Mouse (Mus musculus): Measurements from ENCODE around the gene Piwil4. TPM values are rescaled to one million over a fixed set of nuclear protein-coding genes. Genes with fewer than 3 reads are reported as not detected.

Piwil4 gene
- polyA plus RNA-seq (2015; fragmentation: Nextera tagmentation; extraction: Ambion mirVana), result 0.10 TPM in 1 of 2 replicates, not detected in the other

DNA sequence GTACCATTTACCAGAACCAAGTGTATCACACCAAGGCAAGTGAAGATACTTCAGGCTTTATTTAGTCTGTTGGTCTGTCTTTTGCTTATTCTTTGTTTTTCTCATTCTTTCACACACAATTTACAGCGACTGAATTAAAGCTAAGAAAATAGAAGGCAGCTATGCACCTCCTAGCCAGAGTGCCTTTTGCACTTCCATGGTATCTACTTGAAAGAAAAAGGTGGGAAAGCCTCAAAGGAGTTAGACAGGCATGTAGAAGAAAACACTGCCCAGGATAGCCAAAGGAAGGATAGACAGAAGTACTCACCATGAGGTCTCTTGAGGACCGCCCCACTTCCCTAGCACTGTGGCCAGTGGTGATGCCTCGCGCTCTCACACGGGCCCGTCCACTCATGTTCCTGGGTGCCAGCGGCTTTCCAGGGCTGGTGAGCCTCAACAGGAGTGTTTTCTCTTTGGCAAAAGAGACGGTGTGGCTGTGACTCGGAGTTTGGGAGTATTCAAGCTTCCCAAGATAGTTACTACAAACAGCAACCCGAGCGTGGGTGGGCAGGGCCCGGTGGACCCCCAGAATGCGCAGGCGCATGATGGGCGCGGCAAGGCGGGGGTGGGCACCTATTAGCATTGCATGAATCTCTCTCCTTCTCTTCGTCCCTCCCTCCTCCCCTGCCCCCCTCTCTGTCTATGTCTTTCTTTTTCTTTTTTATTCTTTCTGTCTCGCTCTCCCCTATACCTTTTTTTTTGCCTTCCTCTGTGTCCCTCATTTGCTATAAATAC lies at the start of gene Piwil4:
Gene Piwil4, minus strand, starts transcription at position 583 of the 774 bp plus-strand sequence.
- Histone ChIP-seq H3K36me3 (replicated peaks) (no peaks in the 10 kb centered on the region), H3K27ac (replicated peaks) (no peak within 1 kb of the TSS), H3K4me1 (replicated peaks) (0 out of 2 replicates have a peak, but pooled peaks cover 3% of the 10 kb centered on the region), H3K9ac (no peak within 1 kb of the TSS), H3K4me2 (no peak within 1 kb of the TSS), H3K9me3 (replicated peaks) (no peaks in the 10 kb centered on the region), H3K27me3 (no peaks in the 10 kb centered on the region), H3K4me3 (replicated peaks) (no peak within 1 kb of the TSS)
- ATAC-seq (ENCODE audit: insufficient read depth), result no peak
- 76% methylated on average over 19 of the region's 19 CpGs for WGBS (ENCODE audit: insufficient replicate concordance)

DNA sequence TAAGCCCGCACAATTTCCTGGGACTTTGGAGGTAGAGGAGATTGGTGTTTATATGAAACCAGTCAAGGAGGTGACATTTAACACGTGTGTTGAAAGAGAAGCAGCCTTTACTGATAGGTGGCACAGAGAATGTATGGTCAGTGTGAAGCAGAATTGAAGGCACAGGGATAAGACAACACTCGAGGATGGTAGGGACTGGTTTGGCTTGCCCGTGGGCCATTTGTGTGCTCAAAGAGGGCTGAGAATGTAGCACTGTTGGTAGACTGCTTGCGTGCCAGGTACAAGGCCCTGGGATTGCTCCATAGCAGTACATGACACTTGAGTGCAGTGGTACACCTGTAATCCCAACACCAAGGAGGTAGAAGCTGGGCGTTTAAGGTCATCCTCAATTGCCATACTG lies 46.8 kb upstream of the Piwil4 start:
- H3K9ac ChIP-seq, result no peak overlapping the region
- 76% methylated on average over 6 of the region's 6 CpGs for WGBS (ENCODE audit: insufficient replicate concordance)
- ATAC-seq (ENCODE audit: insufficient read depth), result no peak
- peaks cover 8% of the 10 kb centered on the region for H3K4me1 ChIP-seq (replicated peaks)
- H3K4me3 ChIP-seq (replicated peaks), result no peak overlapping the region
- H3K27ac ChIP-seq (replicated peaks), result no peak overlapping the region
- H3K36me3 ChIP-seq (replicated peaks), result peaks cover 52% of the 10 kb centered on the region
- no peak overlapping the region for H3K4me2 ChIP-seq
- H3K27me3 ChIP-seq, result no peaks in the 10 kb centered on the region
- no peaks in the 10 kb centered on the region for H3K9me3 ChIP-seq (replicated peaks)

DNA sequence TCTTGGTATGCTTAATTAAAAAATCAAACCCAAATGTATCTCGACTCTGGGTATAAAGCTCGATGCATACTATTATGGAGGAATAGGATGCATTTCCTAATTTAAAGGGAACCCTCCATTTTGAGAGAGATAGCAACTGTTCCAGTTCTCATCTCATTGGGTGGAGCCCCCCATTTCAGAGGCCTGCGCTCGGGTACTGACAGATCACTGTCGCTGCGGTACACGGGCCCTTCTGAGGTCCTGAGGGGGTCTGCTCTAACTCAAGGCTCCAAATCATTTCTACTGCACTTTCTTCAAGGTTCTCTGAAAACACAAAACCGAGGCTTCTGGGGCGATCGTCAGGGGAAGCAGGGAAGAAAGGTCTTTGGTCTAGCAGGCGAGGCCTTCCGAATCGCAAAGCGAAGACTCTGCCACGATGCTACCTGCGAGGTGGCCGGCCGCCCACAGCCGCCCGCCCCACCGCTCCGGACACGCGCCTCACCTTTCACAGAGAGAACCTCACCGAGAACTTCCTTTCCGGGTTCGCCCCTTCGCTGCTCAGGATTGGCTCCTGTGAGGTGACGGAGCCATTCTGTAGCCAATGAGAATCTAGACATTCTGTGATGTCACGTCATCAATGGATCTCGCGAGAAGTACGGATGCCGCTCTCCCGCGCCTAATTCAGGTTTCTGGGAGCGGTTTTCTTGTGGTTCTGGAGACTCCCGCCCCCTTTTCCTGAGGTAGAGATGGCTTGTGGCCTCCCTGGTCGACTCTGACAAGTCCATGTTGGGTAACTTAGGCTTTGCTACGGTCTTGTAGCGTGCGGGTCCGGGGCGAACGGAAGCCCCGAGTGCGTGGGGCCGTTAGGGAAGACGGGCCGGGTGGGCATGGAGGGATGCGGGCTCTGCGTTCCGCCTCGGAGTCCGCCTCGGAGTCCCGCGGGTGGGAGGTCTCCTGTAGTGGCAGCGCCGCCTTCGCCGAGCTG lies 43.8 kb upstream of the Piwil4 start, which contains the start of the genes Mre11a and Ankrd49:
Gene Mre11a, plus strand, starts transcription at position 616 of the 964 bp plus-strand sequence.
Gene Ankrd49, minus strand, starts transcription at position 818 of the 964 bp plus-strand sequence.
- H3K36me3 ChIP-seq (replicated peaks), result peaks cover 51% of the 10 kb centered on the region
- H3K9me3 ChIP-seq (replicated peaks), result no peaks in the 10 kb centered on the region

DNA sequence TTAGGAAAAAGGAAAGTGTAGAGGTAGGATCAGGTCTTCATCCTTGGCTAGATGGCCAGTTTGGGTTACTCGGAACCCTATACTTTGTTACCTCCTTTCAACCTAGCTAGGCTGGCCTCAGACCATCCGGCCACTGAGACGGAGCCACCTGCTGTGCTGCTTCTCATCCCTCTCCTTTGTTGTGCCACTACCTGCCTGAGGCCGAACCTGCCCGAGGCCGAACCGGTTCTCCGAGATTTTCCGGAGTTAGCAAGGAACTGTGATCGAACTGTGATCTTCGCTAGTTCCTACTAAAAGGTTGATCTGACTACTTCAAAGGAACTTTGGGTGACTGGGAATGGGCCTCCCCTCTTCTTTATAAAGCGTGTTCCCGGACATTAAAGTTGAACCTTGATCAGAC lies 37.8 kb upstream of the Piwil4 start:
- ATAC-seq (ENCODE audit: insufficient read depth), result no peak
- Histone ChIP-seq H3K9me3 (replicated peaks) (no peaks in the 10 kb centered on the region), H3K27me3 (no peaks in the 10 kb centered on the region), H3K4me3 (replicated peaks) (no peak overlapping the region), H3K4me2 (no peak overlapping the region), H3K36me3 (replicated peaks) (peaks cover 27% of the 10 kb centered on the region), H3K9ac (no peak overlapping the region), H3K4me1 (replicated peaks) (no peaks in the 10 kb centered on the region), H3K27ac (replicated peaks) (no peak overlapping the region)
- 63% methylated on average over 13 of the region's 13 CpGs for WGBS (ENCODE audit: insufficient replicate concordance)

More for the DNA sequence above, 43.8 kb upstream of the Piwil4 start, which contains the start of the genes Mre11a and Ankrd49:
- H3K4me1 ChIP-seq (replicated peaks), result peaks cover 8% of the 10 kb centered on the region
- ATAC-seq (ENCODE audit: insufficient read depth), result peak; percentile 98
- peak within 1 kb of the TSS; percentile 90 for H3K27ac ChIP-seq (replicated peaks)
- WGBS (ENCODE audit: insufficient replicate concordance), result under 1% methylated on average over 62 of the region's 62 CpGs
- no peaks in the 10 kb centered on the region for H3K27me3 ChIP-seq
- H3K4me2 ChIP-seq, result peak within 1 kb of the TSS; percentile 93
- peak within 1 kb of the TSS; percentile 79 for H3K4me3 ChIP-seq (replicated peaks)
- H3K9ac ChIP-seq, result peak within 1 kb of the TSS; percentile 89

DNA sequence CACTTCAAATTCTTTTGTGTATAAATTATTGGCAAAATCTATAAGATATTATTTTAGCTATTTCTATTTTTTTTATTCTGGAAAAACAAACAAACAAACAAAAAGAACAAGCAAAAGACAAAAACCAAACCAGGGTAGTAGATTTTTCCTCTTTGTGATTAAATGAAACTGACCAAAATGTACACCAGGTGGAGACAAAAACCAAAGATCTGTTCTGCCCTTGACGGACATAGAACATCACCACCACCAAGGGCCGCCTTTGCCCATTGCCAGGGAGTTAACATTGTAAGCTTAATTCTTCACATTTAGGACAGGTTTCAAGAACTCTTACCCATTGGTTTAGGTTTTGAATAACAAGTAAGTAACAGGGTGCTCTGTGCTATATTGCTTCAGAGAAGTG lies 33.3 kb upstream of the Piwil4 start:
- no peak overlapping the region for H3K27ac ChIP-seq (replicated peaks)
- H3K4me3 ChIP-seq (replicated peaks), result no peak overlapping the region
- no peak for ATAC-seq (ENCODE audit: insufficient read depth)
- no peaks in the 10 kb centered on the region for H3K36me3 ChIP-seq (replicated peaks)
- 38% methylated on average over 2 of the region's 2 CpGs for WGBS (ENCODE audit: insufficient replicate concordance)
- no peaks in the 10 kb centered on the region for H3K4me1 ChIP-seq (replicated peaks)
- no peaks in the 10 kb centered on the region for H3K9me3 ChIP-seq (replicated peaks)
- peaks cover 24% of the 10 kb centered on the region for H3K27me3 ChIP-seq
- H3K4me2 ChIP-seq, result no peak overlapping the region
- H3K9ac ChIP-seq, result no peak overlapping the region

DNA sequence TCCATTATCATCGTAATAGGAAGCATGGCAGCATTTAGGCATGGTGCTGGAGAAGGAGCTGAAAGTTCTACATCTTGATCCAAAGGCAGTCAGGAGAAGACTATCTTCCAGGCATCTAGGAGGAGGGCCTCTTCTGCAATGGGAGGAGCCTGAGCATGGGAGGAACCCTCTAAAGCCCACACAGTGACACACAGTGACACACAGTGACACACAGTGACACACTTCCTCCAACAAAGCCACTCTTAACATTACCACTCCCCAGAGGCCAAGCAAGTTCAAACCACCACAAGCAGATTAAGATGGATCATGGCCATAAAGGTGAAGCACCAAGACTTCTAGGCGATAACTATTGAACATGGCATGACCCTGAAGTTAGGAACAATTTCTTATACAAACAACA lies 31.5 kb upstream of the Piwil4 start:
- ATAC-seq (ENCODE audit: insufficient read depth), result no peak

DNA sequence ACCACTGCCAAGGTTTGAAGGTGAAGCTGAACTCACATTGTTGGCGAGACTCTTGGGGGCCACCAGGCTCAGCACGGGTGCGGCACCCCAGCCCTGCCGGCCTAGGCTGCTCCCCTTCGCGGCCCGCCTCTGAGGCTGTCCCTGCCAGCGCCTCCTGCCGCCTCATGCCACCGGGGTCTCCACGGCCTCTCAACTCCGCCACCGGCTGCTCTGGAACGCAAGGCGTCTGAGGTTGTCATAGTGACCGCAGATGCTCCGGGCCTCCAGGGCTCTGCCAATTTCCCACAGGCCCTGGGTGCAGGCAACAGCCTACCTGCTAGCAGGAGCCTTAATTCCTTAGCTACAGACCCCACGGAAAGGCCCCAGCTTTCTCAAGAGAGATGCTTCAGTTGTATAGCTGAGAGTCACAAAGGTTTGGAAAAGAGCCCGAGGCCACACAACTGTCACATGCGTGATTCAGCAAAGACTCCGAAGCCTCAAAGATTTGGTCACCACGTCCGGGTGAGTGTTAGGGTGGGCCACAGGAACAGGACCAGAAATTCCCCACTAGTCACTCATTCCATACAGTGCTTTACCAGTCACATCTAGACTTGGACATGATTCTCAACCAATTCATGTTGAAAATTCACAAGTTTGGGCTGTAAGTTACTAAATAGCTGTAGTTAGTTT lies 30.4 kb upstream of the Piwil4 start, which contains the start of gene 1700012B09Rik:
Gene 1700012B09Rik, minus strand, starts transcription at position 228 of the 669 bp plus-strand sequence.
- Histone ChIP-seq H3K4me2 (no peak within 1 kb of the TSS), H3K4me1 (replicated peaks) (no peaks in the 10 kb centered on the region), H3K36me3 (replicated peaks) (no peaks in the 10 kb centered on the region), H3K9me3 (replicated peaks) (no peaks in the 10 kb centered on the region), H3K4me3 (replicated peaks) (no peak within 1 kb of the TSS), H3K27me3 (peaks cover 33% of the 10 kb centered on the region), H3K9ac (no peak within 1 kb of the TSS), H3K27ac (replicated peaks) (no peak within 1 kb of the TSS)
- no peak for ATAC-seq (ENCODE audit: insufficient read depth)
- 23% methylated on average over 23 of the region's 23 CpGs for WGBS (ENCODE audit: insufficient replicate concordance)

More for the DNA sequence above, 31.5 kb upstream of the Piwil4 start:
- Histone ChIP-seq H3K4me1 (replicated peaks) (no peaks in the 10 kb centered on the region), H3K4me3 (replicated peaks) (no peak overlapping the region), H3K27ac (replicated peaks) (no peak overlapping the region), H3K9me3 (replicated peaks) (no peaks in the 10 kb centered on the region), H3K27me3 (peaks cover 33% of the 10 kb centered on the region), H3K4me2 (no peak overlapping the region), H3K36me3 (replicated peaks) (no peaks in the 10 kb centered on the region), H3K9ac (no peak overlapping the region)
- 63% methylated on average over 2 of the region's 2 CpGs for whole genome bisulfite sequencing (ENCODE audit: insufficient replicate concordance)

DNA sequence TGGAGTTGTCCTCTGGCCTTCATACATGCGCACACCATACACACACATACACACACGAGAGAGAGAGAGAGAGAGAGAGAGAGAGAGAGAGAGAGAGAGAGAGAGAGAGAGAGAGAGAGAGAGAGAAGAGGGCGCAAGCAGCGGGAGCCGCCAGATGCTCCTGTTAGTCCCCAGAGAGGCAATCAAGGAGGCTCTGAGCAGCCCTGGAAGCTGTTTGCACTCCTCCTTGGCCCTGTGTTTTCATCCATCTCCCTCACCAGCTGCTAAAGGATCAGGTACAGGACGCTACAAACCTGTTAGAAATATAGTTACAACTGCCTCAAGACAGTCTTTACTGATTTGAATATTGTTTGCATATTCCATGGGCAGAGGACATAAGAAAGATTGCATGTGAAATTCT lies 29.3 kb upstream of the Piwil4 start:
- Histone ChIP-seq H3K9ac (no peak overlapping the region), H3K4me1 (replicated peaks) (no peaks in the 10 kb centered on the region), H3K4me3 (replicated peaks) (no peak overlapping the region), H3K9me3 (replicated peaks) (no peaks in the 10 kb centered on the region), H3K36me3 (replicated peaks) (no peaks in the 10 kb centered on the region), H3K4me2 (no peak overlapping the region), H3K27ac (replicated peaks) (no peak overlapping the region), H3K27me3 (peaks cover 33% of the 10 kb centered on the region)
- ATAC-seq (ENCODE audit: insufficient read depth), result no peak
- WGBS (ENCODE audit: insufficient replicate concordance), result 63% methylated on average over 6 of the region's 6 CpGs

DNA sequence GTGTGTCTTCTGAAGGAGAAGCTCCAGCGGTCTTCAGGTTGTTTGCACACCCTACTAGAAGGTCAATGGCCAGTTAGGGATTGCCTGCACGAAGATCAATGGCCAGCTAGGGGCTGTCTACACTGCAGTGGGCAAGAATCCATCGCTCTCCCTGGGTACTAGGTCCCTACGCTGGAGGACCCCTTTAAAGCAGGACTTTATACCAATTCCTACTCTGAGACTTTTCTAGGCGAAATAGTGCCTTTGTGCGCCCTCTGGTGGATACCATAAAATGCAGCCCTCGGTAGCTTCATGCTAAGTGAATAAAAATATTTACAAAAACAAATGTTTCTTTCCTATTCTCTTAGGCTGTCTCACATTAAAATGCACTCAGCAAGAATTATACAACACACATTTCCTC lies 24.2 kb upstream of the Piwil4 start:
- Histone ChIP-seq H3K27ac (replicated peaks) (no peak overlapping the region), H3K9ac (no peak overlapping the region), H3K27me3 (peaks cover 14% of the 10 kb centered on the region; the same call in 1 of the 2 replicates), H3K4me2 (no peak overlapping the region), H3K4me1 (replicated peaks) (no peaks in the 10 kb centered on the region), H3K9me3 (replicated peaks) (no peaks in the 10 kb centered on the region), H3K4me3 (replicated peaks) (no peak overlapping the region), H3K36me3 (replicated peaks) (no peaks in the 10 kb centered on the region)
- 16% methylated on average over 7 of the region's 7 CpGs for WGBS (ENCODE audit: insufficient replicate concordance)
- no peak for ATAC-seq (ENCODE audit: insufficient read depth)

DNA sequence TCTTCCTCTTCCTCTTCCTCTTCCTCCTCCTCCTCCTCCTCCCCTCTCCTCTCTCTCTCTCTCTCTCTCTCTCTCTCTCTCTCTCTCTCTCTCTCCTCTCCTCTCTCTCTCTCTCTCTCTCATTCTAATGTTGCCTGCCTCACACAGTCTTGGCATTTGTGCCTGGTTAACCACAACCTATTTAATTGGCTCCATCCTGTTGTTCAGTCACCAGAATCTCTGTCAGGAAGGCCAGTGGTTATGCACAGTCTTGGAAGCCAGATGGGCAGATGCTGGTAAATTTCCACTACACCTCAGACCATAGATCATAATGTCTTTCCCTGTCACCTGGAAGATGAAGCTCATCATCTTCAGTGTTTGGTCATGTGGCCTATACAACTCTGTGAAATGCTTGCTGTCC lies 18.7 kb upstream of the Piwil4 start:
- Histone ChIP-seq H3K27me3 (no peaks in the 10 kb centered on the region), H3K9ac (no peak overlapping the region), H3K4me1 (replicated peaks) (no peaks in the 10 kb centered on the region), H3K4me3 (replicated peaks) (no peak overlapping the region), H3K4me2 (no peak overlapping the region), H3K36me3 (replicated peaks) (no peaks in the 10 kb centered on the region), H3K27ac (replicated peaks) (no peak overlapping the region), H3K9me3 (replicated peaks) (no peaks in the 10 kb centered on the region)
- ATAC-seq (ENCODE audit: insufficient read depth), result no peak

Data from liver, embryonic 15.5 days (tissue).